Mouse (Mus musculus) E14TG2a.4 (cell line): ENCODE results near the gene Gadd45a.

Experiments
- CTCF ChIP-seq: conservative IDR thresholded peaks from 2 replicates; pipeline ENCODE4 v1.5.1; 2014; ENCODE audit warnings: low read length
- NANOG ChIP-seq: IDR thresholded peaks from 2 replicates; pipeline ENCODE4 v1.6.1; 2014; ENCODE audit warnings: borderline replicate concordance, low read length, mixed read lengths
- POU5F1 ChIP-seq: IDR thresholded peaks from 2 replicates; pipeline ENCODE4 v1.6.1; 2014; ENCODE audit warnings: low read length, borderline replicate concordance

GRCm38 (mm10) chr6:67057991-67058696 is 20.9 kb upstream of the Gadd45a start:
- TF ChIP-seq CTCF, result no peak
- TF ChIP-seq POU5F1, result no peak
- TF ChIP-seq NANOG, result no peak
